Mouse (Mus musculus): ENCODE measurements around the gene Myo18b. TPM values are rescaled to one million over a fixed set of nuclear protein-coding genes. Genes with fewer than 3 reads are reported as not detected.

Myo18b gene
- polyA plus RNA-seq, 1 experiment: not detected

DNA sequence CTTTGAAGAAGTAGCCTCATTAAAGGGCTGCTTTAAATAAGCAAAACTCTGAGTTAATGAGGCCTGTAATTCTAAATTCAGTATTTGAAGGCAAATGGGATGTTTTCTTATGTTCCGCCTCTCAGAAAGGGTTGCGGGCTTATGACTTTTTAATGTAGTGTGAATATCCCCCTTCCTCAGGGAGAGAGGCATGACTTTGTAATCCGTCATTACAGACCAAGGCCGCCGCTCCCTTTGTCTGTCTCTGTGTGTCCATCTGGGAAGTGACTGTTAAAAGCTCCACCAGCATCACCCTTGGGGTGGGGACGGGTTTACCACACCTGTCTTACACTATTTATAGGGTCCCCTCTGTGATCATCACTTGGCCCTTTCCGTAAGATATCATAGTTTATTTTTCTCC lies 100.1 kb downstream of the Myo18b start:
- no peaks in the 10 kb centered on the region for H3K79me3 ChIP-seq (ENCODE audit: low read depth)
- H3K79me2 ChIP-seq (ENCODE audit: control insufficient read depth, insufficient read depth): no peaks in the 10 kb centered on the region
- H3K27me3 ChIP-seq (ENCODE audit: control insufficient read depth, insufficient read depth, insufficient read length): no peaks in the 10 kb centered on the region
- H3K36me3 ChIP-seq (ENCODE audit: control insufficient read depth, insufficient read depth): no peaks in the 10 kb centered on the region
- TF ChIP-seq USF1 (IDR thresholded peaks at IDR 0.05; ENCODE audit: low read depth): no peak
- TF ChIP-seq FOSL1 (IDR thresholded peaks at IDR 0.05; ENCODE audit: insufficient read depth, low read length, poor library complexity, severe bottlenecking): no peak
- no peak for TF ChIP-seq MYOD1 (IDR thresholded peaks at IDR 0.05; ENCODE audit: control insufficient read depth, insufficient read length, low read depth)
- TF ChIP-seq MYOG (IDR thresholded peaks at IDR 0.05; ENCODE audit: control insufficient read depth, extremely low read depth, insufficient read length): no peak
- no peak for TF ChIP-seq CEBPB (IDR thresholded peaks at IDR 0.05; ENCODE audit: low read depth)
- no peak for TF ChIP-seq CTCF (IDR thresholded peaks at IDR 0.05; ENCODE audit: control insufficient read depth, insufficient read depth, insufficient read length)
- TF ChIP-seq MAX (IDR thresholded peaks at IDR 0.05): no peak
- no peak overlapping the region for H3ac ChIP-seq (ENCODE audit: control insufficient read depth, insufficient read length, low read depth)
- no peak overlapping the region for H3K4me3 ChIP-seq (ENCODE audit: insufficient read depth, poor library complexity, severe bottlenecking)

- H3K4me3 ChIP-seq (ENCODE audit: insufficient read depth, poor library complexity, severe bottlenecking): no peak overlapping the region
- H3K79me2 ChIP-seq (ENCODE audit: control insufficient read depth, insufficient read depth): no peaks in the 10 kb centered on the region
- TF ChIP-seq MAX (IDR thresholded peaks at IDR 0.05) (no peak), MYOG (IDR thresholded peaks at IDR 0.05; ENCODE audit: control insufficient read depth, extremely low read depth, insufficient read length) (no peak), CTCF (IDR thresholded peaks at IDR 0.05; ENCODE audit: control insufficient read depth, insufficient read depth, insufficient read length) (no peak)
- no peaks in the 10 kb centered on the region for H3K79me3 ChIP-seq (ENCODE audit: low read depth)
- H3K36me3 ChIP-seq (ENCODE audit: control insufficient read depth, insufficient read depth): no peaks in the 10 kb centered on the region
- no peaks in the 10 kb centered on the region for H3K27me3 ChIP-seq (ENCODE audit: control insufficient read depth, insufficient read depth, insufficient read length)
- H3ac ChIP-seq (ENCODE audit: control insufficient read depth, insufficient read length, low read depth): no peak overlapping the region
These were observed 104.1 kb downstream of the Myo18b start for GRCm38 (mm10) chr5:112791792-112792780.

DNA sequence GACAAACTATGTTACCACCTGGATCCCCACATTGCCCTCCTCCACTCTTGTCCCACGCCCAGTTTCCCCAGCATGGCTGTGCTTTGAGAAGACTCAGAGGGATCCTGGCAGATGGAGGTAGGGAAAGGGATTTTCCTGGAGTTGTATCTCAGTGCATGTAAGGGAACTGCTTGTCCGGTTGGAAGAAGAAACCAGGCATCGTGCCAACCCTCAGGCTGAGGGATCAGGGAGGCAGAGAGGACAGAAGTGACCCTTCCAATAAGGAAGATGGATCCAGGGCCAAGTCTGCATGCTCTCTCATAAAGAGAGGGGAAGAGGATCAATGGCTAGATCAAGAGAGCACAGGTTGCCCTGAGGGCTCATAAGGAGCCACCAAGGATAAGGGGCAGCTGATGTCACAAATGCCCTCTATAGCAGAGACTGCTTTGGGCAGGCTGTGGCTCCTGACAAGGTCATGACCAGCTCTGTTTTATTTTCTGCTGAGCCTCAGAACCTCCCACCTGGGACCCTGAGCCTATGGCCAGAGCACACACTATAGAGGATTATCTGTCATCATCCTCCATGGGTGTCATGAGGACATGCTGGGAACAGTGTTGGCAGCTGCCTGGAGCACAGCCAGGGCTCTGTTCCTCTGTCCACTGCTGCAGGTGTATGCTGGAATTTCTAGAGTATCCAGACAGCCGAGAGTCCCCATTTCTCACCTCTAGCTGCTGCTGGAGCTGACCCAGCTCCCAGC lies 105.6 kb downstream of the Myo18b start:
- Histone ChIP-seq H3K27me3 (ENCODE audit: control insufficient read depth, insufficient read depth, insufficient read length) (no peaks in the 10 kb centered on the region), H3ac (ENCODE audit: control insufficient read depth, insufficient read length, low read depth) (no peak overlapping the region)
- TF ChIP-seq CEBPB (IDR thresholded peaks at IDR 0.05; ENCODE audit: low read depth): no peak
- TF ChIP-seq MYOG (IDR thresholded peaks at IDR 0.05; ENCODE audit: control insufficient read depth, extremely low read depth, insufficient read length): no peak
- no peak for TF ChIP-seq CTCF (IDR thresholded peaks at IDR 0.05; ENCODE audit: control insufficient read depth, insufficient read depth, insufficient read length)
- TF ChIP-seq MYOD1 (IDR thresholded peaks at IDR 0.05; ENCODE audit: control insufficient read depth, insufficient read length, low read depth): no peak
- TF ChIP-seq MAX (IDR thresholded peaks at IDR 0.05): no peak
- TF ChIP-seq FOSL1 (IDR thresholded peaks at IDR 0.05; ENCODE audit: insufficient read depth, low read length, poor library complexity, severe bottlenecking): no peak

GRCm38 (mm10) chr5:112788441-112788840 lies 107.7 kb downstream of the Myo18b start:
- TF ChIP-seq CTCF (IDR thresholded peaks at IDR 0.05; ENCODE audit: control insufficient read depth, insufficient read depth, insufficient read length): no peak
- TF ChIP-seq CEBPB (IDR thresholded peaks at IDR 0.05; ENCODE audit: low read depth): no peak
- no peak for TF ChIP-seq MYOG (IDR thresholded peaks at IDR 0.05; ENCODE audit: control insufficient read depth, extremely low read depth, insufficient read length)
- TF ChIP-seq USF1 (IDR thresholded peaks at IDR 0.05; ENCODE audit: low read depth): no peak
- no peak for TF ChIP-seq MYOD1 (IDR thresholded peaks at IDR 0.05; ENCODE audit: control insufficient read depth, insufficient read length, low read depth)
- TF ChIP-seq MAX (IDR thresholded peaks at IDR 0.05): no peak
- TF ChIP-seq FOSL1 (IDR thresholded peaks at IDR 0.05; ENCODE audit: insufficient read depth, low read length, poor library complexity, severe bottlenecking): no peak
- no peaks in the 10 kb centered on the region for H3K27me3 ChIP-seq (ENCODE audit: control insufficient read depth, insufficient read depth, insufficient read length)
- H3K79me2 ChIP-seq (ENCODE audit: control insufficient read depth, insufficient read depth): no peaks in the 10 kb centered on the region

More for the DNA sequence above, 105.6 kb downstream of the Myo18b start:
- Histone ChIP-seq H3K36me3 (ENCODE audit: control insufficient read depth, insufficient read depth) (no peaks in the 10 kb centered on the region), H3K79me3 (ENCODE audit: low read depth) (no peaks in the 10 kb centered on the region), H3K4me3 (ENCODE audit: insufficient read depth, poor library complexity, severe bottlenecking) (no peak overlapping the region), H3K79me2 (ENCODE audit: control insufficient read depth, insufficient read depth) (no peaks in the 10 kb centered on the region)

DNA sequence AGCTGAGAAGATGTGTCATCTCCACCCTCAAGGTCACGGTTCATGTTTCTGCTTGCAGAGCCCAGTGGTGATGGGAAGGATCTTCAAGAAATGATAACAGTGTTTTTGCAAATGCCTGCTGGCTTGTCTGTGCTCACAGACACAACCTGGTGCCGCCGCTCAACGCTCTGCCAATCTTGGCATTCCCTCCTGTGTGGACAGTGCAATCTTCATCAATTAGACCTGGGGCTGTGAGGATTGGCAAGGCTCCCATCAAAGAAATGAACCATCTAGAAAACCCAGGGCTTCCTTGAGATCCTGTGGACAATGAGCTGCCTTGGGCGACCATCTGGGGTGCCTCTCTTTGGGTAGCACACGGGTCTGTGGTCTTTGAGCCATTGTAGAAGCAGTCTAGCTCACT lies 109.4 kb downstream of the Myo18b start:
- Histone ChIP-seq H3K4me3 (ENCODE audit: insufficient read depth, poor library complexity, severe bottlenecking) (no peak overlapping the region), H3K79me3 (ENCODE audit: low read depth) (no peaks in the 10 kb centered on the region), H3K27me3 (ENCODE audit: control insufficient read depth, insufficient read depth, insufficient read length) (no peaks in the 10 kb centered on the region), H3K36me3 (ENCODE audit: control insufficient read depth, insufficient read depth) (no peaks in the 10 kb centered on the region), H3K79me2 (ENCODE audit: control insufficient read depth, insufficient read depth) (no peaks in the 10 kb centered on the region), H3ac (ENCODE audit: control insufficient read depth, insufficient read length, low read depth) (no peak overlapping the region)
- TF ChIP-seq MAX (IDR thresholded peaks at IDR 0.05) (no peak), USF1 (IDR thresholded peaks at IDR 0.05; ENCODE audit: low read depth) (no peak), CEBPB (IDR thresholded peaks at IDR 0.05; ENCODE audit: low read depth) (no peak), FOSL1 (IDR thresholded peaks at IDR 0.05; ENCODE audit: insufficient read depth, low read length, poor library complexity, severe bottlenecking) (no peak), MYOG (IDR thresholded peaks at IDR 0.05; ENCODE audit: control insufficient read depth, extremely low read depth, insufficient read length) (no peak), MYOD1 (IDR thresholded peaks at IDR 0.05; ENCODE audit: control insufficient read depth, insufficient read length, low read depth) (no peak), CTCF (IDR thresholded peaks at IDR 0.05; ENCODE audit: control insufficient read depth, insufficient read depth, insufficient read length) (no peak)

More at GRCm38 (mm10) chr5:112788441-112788840, 107.7 kb downstream of the Myo18b start:
- no peaks in the 10 kb centered on the region for H3K36me3 ChIP-seq (ENCODE audit: control insufficient read depth, insufficient read depth)
- H3K79me3 ChIP-seq (ENCODE audit: low read depth): no peaks in the 10 kb centered on the region
- no peak overlapping the region for H3K4me3 ChIP-seq (ENCODE audit: insufficient read depth, poor library complexity, severe bottlenecking)
- H3ac ChIP-seq (ENCODE audit: control insufficient read depth, insufficient read length, low read depth): no peak overlapping the region
